Mouse (Mus musculus): Measurements from ENCODE around the gene Bglap. TPM values are rescaled to one million over a fixed set of nuclear protein-coding genes. Genes with fewer than 3 reads are reported as not detected.
"Not testable (repeated sequence)": the region's sequence is repeated elsewhere in the genome, so short reads cannot be mapped to it uniquely, and the experiment has no call there.

The Bglap gene
- polyA plus RNA-seq (2011; ENCODE audit: insufficient read depth, insufficient read length, low read depth, missing spikeins), result not detected in 2 replicates

DNA sequence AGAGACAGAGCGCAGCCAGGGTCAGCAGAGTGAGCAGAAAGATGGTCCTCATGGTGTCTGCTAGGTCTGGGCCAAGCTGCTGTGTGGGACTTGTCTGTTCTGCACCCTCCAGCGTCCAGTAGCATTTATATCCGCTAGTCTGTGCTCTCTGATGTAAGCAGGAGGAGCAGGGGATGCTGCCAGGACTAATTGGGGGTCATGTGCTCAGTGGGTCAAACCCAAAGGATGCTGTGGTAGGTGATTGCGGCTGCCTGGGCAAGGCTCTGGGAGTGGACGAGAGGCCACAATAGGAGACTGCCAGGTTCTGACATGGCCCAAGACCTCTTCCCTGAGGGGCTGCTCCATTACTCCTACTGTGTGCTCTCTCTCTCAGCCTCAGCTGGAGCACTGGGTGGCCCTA lies at the start of gene Bglap:
TSS of gene Bglap (minus strand) at position 101 of the 400 bp plus-strand sequence.
- no peak for TF ChIP-seq POLR2A (IDR thresholded peaks at IDR 0.05; ENCODE audit: insufficient read depth, low read length)
- TF ChIP-seq CTCF (IDR thresholded peaks at IDR 0.05; ENCODE audit: low read depth, low read length), result no peak
- no peak for TF ChIP-seq EP300 (IDR thresholded peaks at IDR 0.05; ENCODE audit: insufficient read depth, low read depth, low read length)
- no peaks in the 10 kb centered on the region for H3K36me3 ChIP-seq (ENCODE audit: control insufficient read depth, insufficient read depth, low read length, poor library complexity, severe bottlenecking)
- no peak within 1 kb of the TSS for H3K4me3 ChIP-seq (ENCODE audit: low read depth, low read length)
- H3K27me3 ChIP-seq (ENCODE audit: control insufficient read depth, insufficient read depth, low read length, poor library complexity, severe bottlenecking), result no peaks in the 10 kb centered on the region
- no peaks in the 10 kb centered on the region for H3K4me1 ChIP-seq (ENCODE audit: control insufficient read depth, insufficient read depth, low read length)
- no peak within 1 kb of the TSS for H3K9ac ChIP-seq (ENCODE audit: low read depth, poor library complexity, severe bottlenecking)
- H3K9me3 ChIP-seq (replicated peaks; ENCODE audit: control insufficient read depth, insufficient read depth, low read length, poor library complexity, severe bottlenecking), result no peaks in the 10 kb centered on the region
- H3K27ac ChIP-seq (ENCODE audit: insufficient read depth, low read length), result no peak within 1 kb of the TSS

GRCm38 (mm10) chr3:88428639-88429038 lies 44.4 kb upstream of the Bglap start:
- H3K4me1 ChIP-seq (ENCODE audit: control insufficient read depth, insufficient read depth, low read length); H3K27me3 ChIP-seq (ENCODE audit: control insufficient read depth, insufficient read depth, low read length, poor library complexity, severe bottlenecking); H3K9me3 ChIP-seq (replicated peaks; ENCODE audit: control insufficient read depth, insufficient read depth, low read length, poor library complexity, severe bottlenecking); H3K9ac ChIP-seq (ENCODE audit: low read depth, poor library complexity, severe bottlenecking); H3K36me3 ChIP-seq (ENCODE audit: control insufficient read depth, insufficient read depth, low read length, poor library complexity, severe bottlenecking); H3K27ac ChIP-seq (ENCODE audit: insufficient read depth, low read length); H3K4me3 ChIP-seq (ENCODE audit: low read depth, low read length): not testable (repeated sequence)

- no peaks in the 10 kb centered on the region for H3K4me1 ChIP-seq (ENCODE audit: control insufficient read depth, insufficient read depth, low read length)
- no peak for TF ChIP-seq EP300 (IDR thresholded peaks at IDR 0.05; ENCODE audit: insufficient read depth, low read depth, low read length)
- TF ChIP-seq CTCF (IDR thresholded peaks at IDR 0.05; ENCODE audit: low read depth, low read length), result no peak
- no peak for TF ChIP-seq POLR2A (IDR thresholded peaks at IDR 0.05; ENCODE audit: insufficient read depth, low read length)
- no peaks in the 10 kb centered on the region for H3K36me3 ChIP-seq (ENCODE audit: control insufficient read depth, insufficient read depth, low read length, poor library complexity, severe bottlenecking)
- H3K27me3 ChIP-seq (ENCODE audit: control insufficient read depth, insufficient read depth, low read length, poor library complexity, severe bottlenecking), result no peaks in the 10 kb centered on the region
- no peak overlapping the region for H3K4me3 ChIP-seq (ENCODE audit: low read depth, low read length)
- no peak overlapping the region for H3K9ac ChIP-seq (ENCODE audit: low read depth, poor library complexity, severe bottlenecking)
- H3K27ac ChIP-seq (ENCODE audit: insufficient read depth, low read length), result no peak overlapping the region
- H3K9me3 ChIP-seq (replicated peaks; ENCODE audit: control insufficient read depth, insufficient read depth, low read length, poor library complexity, severe bottlenecking), result no peaks in the 10 kb centered on the region
Observed at GRCm38 (mm10) chr3:88427342-88427905, 43.2 kb upstream of the Bglap start.

DNA sequence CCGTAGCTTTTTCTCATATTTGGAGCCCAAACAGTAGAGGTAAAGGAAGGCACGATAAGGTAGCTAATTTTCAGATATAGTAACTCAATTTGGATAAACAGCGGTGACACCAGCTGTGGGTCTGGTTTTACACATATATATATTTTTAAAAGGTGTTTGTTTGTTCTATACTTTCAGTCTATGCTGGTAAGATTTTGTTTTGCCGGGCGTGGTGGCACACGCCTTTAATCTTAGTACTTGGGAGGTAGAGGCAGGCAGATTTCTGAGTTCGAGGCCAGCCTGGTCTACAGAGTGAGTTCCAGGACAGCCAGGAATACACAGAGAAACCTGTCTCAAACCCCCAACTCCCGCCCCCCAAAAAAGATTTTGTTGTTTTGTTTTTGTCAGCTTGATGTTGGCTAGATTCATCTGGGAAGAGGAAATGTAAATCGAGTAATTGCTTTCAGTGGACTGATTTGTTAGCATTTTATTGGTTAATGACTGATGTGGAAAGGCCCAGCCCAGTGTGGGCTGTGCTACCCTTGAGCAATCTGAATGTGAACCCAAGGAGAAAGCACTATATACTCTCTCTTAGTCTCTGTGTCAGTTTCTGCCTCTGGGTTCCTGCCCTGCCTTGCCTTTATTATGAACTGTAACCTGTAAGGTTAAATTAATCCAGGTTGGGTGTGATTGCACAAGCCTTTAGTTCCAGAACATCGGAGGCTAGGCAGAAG lies 41.6 kb upstream of the Bglap start:
- H3K4me3 ChIP-seq (ENCODE audit: low read depth, low read length), result no peak overlapping the region
- TF ChIP-seq EP300 (IDR thresholded peaks at IDR 0.05; ENCODE audit: insufficient read depth, low read depth, low read length) (no peak), POLR2A (IDR thresholded peaks at IDR 0.05; ENCODE audit: insufficient read depth, low read length) (no peak), CTCF (IDR thresholded peaks at IDR 0.05; ENCODE audit: low read depth, low read length) (no peak)
- H3K27me3 ChIP-seq (ENCODE audit: control insufficient read depth, insufficient read depth, low read length, poor library complexity, severe bottlenecking), result no peaks in the 10 kb centered on the region
- H3K36me3 ChIP-seq (ENCODE audit: control insufficient read depth, insufficient read depth, low read length, poor library complexity, severe bottlenecking), result no peaks in the 10 kb centered on the region
- H3K27ac ChIP-seq (ENCODE audit: insufficient read depth, low read length), result no peak overlapping the region
- H3K4me1 ChIP-seq (ENCODE audit: control insufficient read depth, insufficient read depth, low read length), result no peaks in the 10 kb centered on the region
- H3K9ac ChIP-seq (ENCODE audit: low read depth, poor library complexity, severe bottlenecking), result no peak overlapping the region
- H3K9me3 ChIP-seq (replicated peaks; ENCODE audit: control insufficient read depth, insufficient read depth, low read length, poor library complexity, severe bottlenecking), result no peaks in the 10 kb centered on the region

- TF ChIP-seq EP300 (IDR thresholded peaks at IDR 0.05; ENCODE audit: insufficient read depth, low read depth, low read length) (no peak), CTCF (IDR thresholded peaks at IDR 0.05; ENCODE audit: low read depth, low read length) (no peak), POLR2A (IDR thresholded peaks at IDR 0.05; ENCODE audit: insufficient read depth, low read length) (no peak)
- H3K27ac ChIP-seq (ENCODE audit: insufficient read depth, low read length), result no peak overlapping the region
Observed at GRCm38 (mm10) chr3:88425330-88425689, 41.0 kb upstream of the Bglap start.

DNA sequence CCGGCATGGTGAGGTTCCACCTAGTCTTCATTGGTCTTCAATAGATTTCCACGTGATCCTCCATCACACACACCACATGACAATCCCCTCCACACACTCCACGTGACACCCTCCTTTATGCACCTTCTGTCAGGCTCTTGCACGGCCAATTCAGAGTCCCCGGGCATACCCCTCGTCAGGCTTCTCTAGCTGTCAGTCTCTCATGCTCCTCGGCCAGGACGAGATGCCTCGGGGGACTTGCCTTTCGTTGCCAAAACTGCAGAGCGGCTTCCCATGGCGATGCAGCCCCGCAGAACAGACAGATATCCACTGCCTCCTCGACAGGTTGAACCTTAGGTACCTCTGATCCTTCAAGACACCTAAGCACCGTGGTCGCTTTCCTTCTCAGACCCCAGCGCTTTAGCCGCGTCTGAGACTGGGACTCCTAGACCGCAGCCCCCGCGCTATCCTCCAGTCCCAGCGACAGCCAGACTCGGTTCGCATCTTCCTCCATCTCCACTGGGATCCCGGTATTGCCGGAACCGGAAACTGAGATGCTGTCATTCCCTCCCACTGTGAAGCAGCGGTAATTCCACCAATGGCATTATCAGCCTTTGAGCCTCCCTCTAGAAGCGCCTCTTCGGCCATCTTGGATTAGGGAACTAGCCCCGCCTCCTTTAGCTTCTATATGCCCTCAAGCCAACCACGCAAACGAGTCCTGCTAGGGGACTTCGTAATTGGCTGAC lies 40.5 kb upstream of the Bglap start, which contains the start of gene Slc25a44:
TSS of gene Slc25a44 (minus strand) at position 535 of the 725 bp plus-strand sequence.
- no peaks in the 10 kb centered on the region for H3K36me3 ChIP-seq (ENCODE audit: control insufficient read depth, insufficient read depth, low read length, poor library complexity, severe bottlenecking)
- H3K4me3 ChIP-seq (ENCODE audit: low read depth, low read length), result peak within 1 kb of the TSS; percentile 83
- no peaks in the 10 kb centered on the region for H3K27me3 ChIP-seq (ENCODE audit: control insufficient read depth, insufficient read depth, low read length, poor library complexity, severe bottlenecking)
- no peaks in the 10 kb centered on the region for H3K9me3 ChIP-seq (replicated peaks; ENCODE audit: control insufficient read depth, insufficient read depth, low read length, poor library complexity, severe bottlenecking)
- peak within 1 kb of the TSS; percentile 38 for H3K9ac ChIP-seq (ENCODE audit: low read depth, poor library complexity, severe bottlenecking)
- no peak within 1 kb of the TSS for H3K27ac ChIP-seq (ENCODE audit: insufficient read depth, low read length)
- no peaks in the 10 kb centered on the region for H3K4me1 ChIP-seq (ENCODE audit: control insufficient read depth, insufficient read depth, low read length)
- TF ChIP-seq CTCF (IDR thresholded peaks at IDR 0.05; ENCODE audit: low read depth, low read length) (no peak), EP300 (IDR thresholded peaks at IDR 0.05; ENCODE audit: insufficient read depth, low read depth, low read length) (no peak), POLR2A (IDR thresholded peaks at IDR 0.05; ENCODE audit: insufficient read depth, low read length) (no peak)

More at GRCm38 (mm10) chr3:88425330-88425689, 41.0 kb upstream of the Bglap start:
- H3K4me3 ChIP-seq (ENCODE audit: low read depth, low read length), result no peak overlapping the region
- H3K27me3 ChIP-seq (ENCODE audit: control insufficient read depth, insufficient read depth, low read length, poor library complexity, severe bottlenecking), result no peaks in the 10 kb centered on the region
- no peak overlapping the region for H3K9ac ChIP-seq (ENCODE audit: low read depth, poor library complexity, severe bottlenecking)
- H3K9me3 ChIP-seq (replicated peaks; ENCODE audit: control insufficient read depth, insufficient read depth, low read length, poor library complexity, severe bottlenecking), result no peaks in the 10 kb centered on the region
- no peaks in the 10 kb centered on the region for H3K4me1 ChIP-seq (ENCODE audit: control insufficient read depth, insufficient read depth, low read length)
- no peaks in the 10 kb centered on the region for H3K36me3 ChIP-seq (ENCODE audit: control insufficient read depth, insufficient read depth, low read length, poor library complexity, severe bottlenecking)

Data from ES-Bruce4 (cell line).